Mouse (Mus musculus) gastrocnemius, adult 8-10 months (tissue): Measurements from ENCODE around the gene Thbs2. TPM values are rescaled to one million over a fixed set of nuclear protein-coding genes. Genes with fewer than 3 reads are reported as not detected.

Source experiments
- DNase-seq, 2 experiments: peaks; one replicate each; pipeline ENCODE4 v3.0.0; 2022; ENCODE audit warnings: low spot score in 2 of 2
- total RNA-seq, 4 experiments: library from RNA; stranded (reverse); gene quantifications; 2 replicates each; pipeline ENCODE4 v1.2.4; 2022

The Thbs2 gene
- 10 to 100 TPM in 2 of 4 experiments, 1 to 10 TPM in 2; 4.0 to 11.3 (median 7.7) TPM for total RNA-seq

- DNase-seq, result peak; percentile 38 to 63
Observed at GRCm38 (mm10) chr17:14693994-14694374, at the start of gene Thbs2. Thbs2 (minus strand) TSS chr17:14694235.

- DNase-seq, result no peak
Observed at GRCm38 (mm10) chr17:14735493-14736004, 41.5 kb upstream of the Thbs2 start.

- no peak for DNase-seq
Observed at GRCm38 (mm10) chr17:14734380-14734779, 40.3 kb upstream of the Thbs2 start.

GRCm38 (mm10) chr17:14733941-14734340 is 39.9 kb upstream of the Thbs2 start:
- no peak for DNase-seq

- DNase-seq, result no peak
Observed at GRCm38 (mm10) chr17:14733027-14733426, 39.0 kb upstream of the Thbs2 start.

- no peak for DNase-seq
Observed at GRCm38 (mm10) chr17:14730629-14731028, 36.6 kb upstream of the Thbs2 start.

GRCm38 (mm10) chr17:14727481-14727880 is 33.4 kb upstream of the Thbs2 start:
- no peak for DNase-seq

GRCm38 (mm10) chr17:14724786-14725185 is 30.8 kb upstream of the Thbs2 start:
- no peak for DNase-seq

- no peak for DNase-seq
Observed at GRCm38 (mm10) chr17:14721325-14721724, 27.3 kb upstream of the Thbs2 start.

GRCm38 (mm10) chr17:14720912-14721311 is 26.9 kb upstream of the Thbs2 start:
- DNase-seq, result peak in 1 of 2 experiments; percentile 50

GRCm38 (mm10) chr17:14720227-14720626 is 26.2 kb upstream of the Thbs2 start:
- DNase-seq, result peak; percentile 75 to 76

- no peak for DNase-seq
Observed at GRCm38 (mm10) chr17:14718801-14719200, 24.8 kb upstream of the Thbs2 start.

GRCm38 (mm10) chr17:14714782-14715181 is 20.7 kb upstream of the Thbs2 start:
- no peak for DNase-seq

GRCm38 (mm10) chr17:14714374-14714773 is 20.3 kb upstream of the Thbs2 start:
- DNase-seq, result no peak

GRCm38 (mm10) chr17:14711784-14712183 is 17.7 kb upstream of the Thbs2 start:
- DNase-seq, result no peak

GRCm38 (mm10) chr17:14711032-14711431 is 17.0 kb upstream of the Thbs2 start:
- peak in 1 of 2 experiments; percentile 28 for DNase-seq

- DNase-seq, result no peak
Observed at GRCm38 (mm10) chr17:14706066-14706465, 12.0 kb upstream of the Thbs2 start.

GRCm38 (mm10) chr17:14705466-14705865 is 11.4 kb upstream of the Thbs2 start:
- no peak for DNase-seq

GRCm38 (mm10) chr17:14703771-14704170 is 9.7 kb upstream of the Thbs2 start:
- DNase-seq, result no peak

GRCm38 (mm10) chr17:14703268-14703667 is 9.2 kb upstream of the Thbs2 start:
- DNase-seq, result no peak

GRCm38 (mm10) chr17:14702701-14703100 is 8.7 kb upstream of the Thbs2 start:
- DNase-seq, result no peak

GRCm38 (mm10) chr17:14701891-14702290 is 7.9 kb upstream of the Thbs2 start:
- DNase-seq, result no peak

GRCm38 (mm10) chr17:14700204-14700603 is 6.2 kb upstream of the Thbs2 start:
- peak in 1 of 2 experiments; percentile 25 for DNase-seq

GRCm38 (mm10) chr17:14698188-14698587 is 4.2 kb upstream of the Thbs2 start:
- DNase-seq, result no peak
